Mouse (Mus musculus) liver, postnatal 0 days (tissue): ENCODE measurements at regions not wholly inside any gene's neighbourhood (a gene's known extent, or its start where the extent isn't known, plus 50 kb on each side); places are given as distances from the start of the nearest gene placed in this dataset.

Source experiments
- ATAC-seq: fragments of 200-750 bp; cut with Nextera tagmentation; 2 replicates; pipeline ENCODE4 v1.8.0; 2017; ENCODE audit warnings: mild to moderate bottlenecking, moderate library complexity
- DNase-seq: peaks from one replicate; pipeline ENCODE4 v3.0.0-alpha.2; 2016
- H3K27ac ChIP-seq: fragments of 300-500 bp; sonication (generic); 2 replicates; pipeline ENCODE4 v1.5.1; 2014; ENCODE audit warnings: antibody characterized with exemption, moderate library complexity, mild to moderate bottlenecking, low read depth
- H3K27me3 ChIP-seq: fragments of 300-500 bp; sonication (generic); 2 replicates; pipeline ENCODE4 v1.6.1; 2014; ENCODE audit warnings: low read length, control low read depth, mixed read lengths; ENCODE audit not compliant: insufficient read depth
- H3K36me3 ChIP-seq: fragments of 300-500 bp; sonication (generic); replicated peaks from 2 replicates; pipeline ENCODE4 v1.6.1; 2014; ENCODE audit warnings: mild to moderate bottlenecking, control low read depth, low read length, moderate library complexity, mixed read lengths; ENCODE audit not compliant: insufficient read depth
- H3K4me1 ChIP-seq: fragments of 300-500 bp; sonication (generic); 2 replicates; pipeline ENCODE4 v1.6.1; 2014; ENCODE audit warnings: antibody characterized with exemption, mild to moderate bottlenecking, control low read depth; ENCODE audit not compliant: insufficient read depth
- H3K4me2 ChIP-seq: fragments of 300-500 bp; sonication (generic); 2 replicates; pipeline ENCODE4 v1.6.1; 2014; ENCODE audit warnings: low read depth, mild to moderate bottlenecking, low read length, moderate library complexity, mixed read lengths
- H3K4me3 ChIP-seq: fragments of 300-500 bp; sonication (generic); 2 replicates; pipeline ENCODE4 v1.5.1; 2014; ENCODE audit warnings: low read depth, low read length
- H3K9ac ChIP-seq: fragments of 300-500 bp; sonication (generic); replicated peaks from 2 replicates; pipeline ENCODE4 v1.6.1; 2014; ENCODE audit warnings: mild to moderate bottlenecking, moderate library complexity
- H3K9me3 ChIP-seq: fragments of 300-500 bp; sonication (generic); 2 replicates; pipeline ENCODE4 v1.6.1; 2016; ENCODE audit warnings: mild to moderate bottlenecking, control low read depth, low read length, mixed read lengths
- CTCF ChIP-seq: sonication (generic); IDR thresholded peaks from 2 replicates; pipeline ENCODE4 v1.5.1; 2016; ENCODE audit warnings: antibody characterized with exemption, low read depth
- EP300 ChIP-seq: IDR thresholded peaks from 2 replicates; pipeline ENCODE4 v1.6.1; 2016; ENCODE audit warnings: antibody characterized with exemption, low read depth, mild to moderate bottlenecking
- WGBS: fragments of 180-500 bp; shearing (Covaris S2); extraction: QIAGEN DNeasy Blood & Tissue Kit; methylation state at CpG from one replicate; pipeline ENCODE4 v1.1.7; 2014; ENCODE audit not compliant: insufficient replicate concordance; 5-methylcytosine and 5-hydroxymethylcytosine counted together

- Histone ChIP-seq H3K27me3 (no peaks in the 10 kb centered on the region), H3K27ac (no peak overlapping the region), H3K4me3 (no peak overlapping the region), H3K9me3 (no peaks in the 10 kb centered on the region), H3K36me3 (no peaks in the 10 kb centered on the region), H3K9ac (no peak overlapping the region), H3K4me1 (no peaks in the 10 kb centered on the region), H3K4me2 (no peak overlapping the region)
- DNase-seq (peak; percentile 57), ATAC-seq (no peak)
- peak; percentile 81 for TF ChIP-seq CTCF
- TF ChIP-seq EP300: no peak
- 7% methylated on average over 5 of the region's 5 CpGs for WGBS
Measured at GRCm38 (mm10) chr4:125265575-125265974, 137.9 kb upstream of the Zc3h12a start.

DNA sequence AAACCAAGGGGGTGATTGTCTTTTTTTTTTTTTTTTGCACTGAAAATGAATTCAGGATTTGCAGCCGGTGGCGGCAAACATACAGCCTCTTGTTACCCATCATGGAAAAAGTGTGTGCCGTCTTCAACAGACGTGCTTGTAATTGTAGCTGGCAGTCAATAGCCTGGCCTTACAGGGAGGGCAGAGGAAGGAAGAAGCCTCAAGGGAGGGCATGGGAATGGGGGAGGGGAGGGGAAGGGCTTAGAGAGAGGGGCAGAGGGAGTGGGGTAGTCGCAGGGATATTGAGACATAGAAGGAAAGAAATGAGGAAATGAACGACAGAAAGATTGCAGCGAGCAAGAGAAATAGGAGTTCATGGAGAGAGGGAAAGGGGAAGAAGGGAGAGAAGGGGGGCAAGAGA, 137.4 kb upstream of the Zc3h12a start:
- Histone ChIP-seq H3K27ac (no peak overlapping the region), H3K27me3 (no peaks in the 10 kb centered on the region), H3K9me3 (no peaks in the 10 kb centered on the region), H3K4me1 (no peaks in the 10 kb centered on the region), H3K4me2 (no peak overlapping the region), H3K36me3 (no peaks in the 10 kb centered on the region), H3K4me3 (no peak overlapping the region), H3K9ac (no peak overlapping the region)
- DNase-seq: no peak
- ATAC-seq: no peak
- no peak for TF ChIP-seq CTCF
- TF ChIP-seq EP300: no peak
- WGBS: 44% methylated on average over 7 of the region's 7 CpGs

GRCm38 (mm10) chr4:125261547-125261946, 133.9 kb upstream of the Zc3h12a start:
- Histone ChIP-seq H3K4me1 (no peaks in the 10 kb centered on the region), H3K9me3 (no peaks in the 10 kb centered on the region), H3K4me2 (no peak overlapping the region), H3K4me3 (no peak overlapping the region), H3K27me3 (no peaks in the 10 kb centered on the region), H3K36me3 (no peaks in the 10 kb centered on the region), H3K9ac (no peak overlapping the region), H3K27ac (no peak overlapping the region)
- TF ChIP-seq EP300: no peak
- TF ChIP-seq CTCF: no peak
- WGBS: 67% methylated on average over 8 of the region's 8 CpGs
- ATAC-seq (no peak), DNase-seq (no peak)

GRCm38 (mm10) chr4:125259306-125259705, 131.7 kb upstream of the Zc3h12a start:
- H3K4me3 ChIP-seq: no peak overlapping the region
- ATAC-seq: no peak
- H3K9ac ChIP-seq: no peak overlapping the region
- H3K27me3 ChIP-seq: no peaks in the 10 kb centered on the region
- no peaks in the 10 kb centered on the region for H3K36me3 ChIP-seq
- H3K9me3 ChIP-seq: no peaks in the 10 kb centered on the region
- TF ChIP-seq CTCF (no peak), EP300 (no peak)
- WGBS: 43% methylated on average over 10 of the region's 10 CpGs
- no peak overlapping the region for H3K4me2 ChIP-seq
- no peaks in the 10 kb centered on the region for H3K4me1 ChIP-seq
- H3K27ac ChIP-seq: no peak overlapping the region
- no peak for DNase-seq

DNA sequence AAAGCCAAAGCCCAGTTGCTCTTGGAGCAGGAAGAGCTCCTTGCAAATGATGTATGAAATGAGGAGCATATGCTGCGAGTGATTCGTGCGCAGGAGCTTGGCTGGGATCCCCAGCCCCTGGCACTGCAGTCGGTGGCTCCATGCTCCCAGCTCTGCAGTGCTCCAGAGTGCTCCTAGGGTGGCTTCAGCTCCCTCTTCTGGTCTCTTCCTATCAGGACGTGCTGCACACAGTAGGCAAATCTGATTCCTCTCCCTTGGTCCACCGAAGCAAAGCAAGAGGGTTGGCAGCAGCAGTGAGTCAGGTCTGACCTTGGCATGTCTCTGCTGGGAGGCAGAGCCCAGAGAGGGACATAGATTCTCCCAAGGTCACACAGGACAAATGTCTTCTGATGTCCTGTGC, 130.3 kb upstream of the Zc3h12a start:
- H3K4me1 ChIP-seq: no peaks in the 10 kb centered on the region
- H3K27me3 ChIP-seq: no peaks in the 10 kb centered on the region
- no peak overlapping the region for H3K4me3 ChIP-seq
- H3K9ac ChIP-seq: no peak overlapping the region
- TF ChIP-seq CTCF (no peak), EP300 (no peak)
- H3K9me3 ChIP-seq: no peaks in the 10 kb centered on the region
- no peaks in the 10 kb centered on the region for H3K36me3 ChIP-seq
- no peak overlapping the region for H3K27ac ChIP-seq
- 47% methylated on average over 6 of the region's 6 CpGs for WGBS
- H3K4me2 ChIP-seq: no peak overlapping the region
- ATAC-seq (no peak), DNase-seq (no peak)

GRCm38 (mm10) chr4:125253161-125253560, 125.5 kb upstream of the Zc3h12a start:
- Histone ChIP-seq H3K36me3 (no peaks in the 10 kb centered on the region), H3K27ac (no peak overlapping the region), H3K27me3 (no peaks in the 10 kb centered on the region), H3K9me3 (no peaks in the 10 kb centered on the region), H3K9ac (no peak overlapping the region), H3K4me1 (no peaks in the 10 kb centered on the region), H3K4me3 (no peak overlapping the region), H3K4me2 (no peak overlapping the region)
- no peak for TF ChIP-seq EP300
- TF ChIP-seq CTCF: no peak
- DNase-seq (no peak), ATAC-seq (no peak)
- WGBS: 70% methylated on average over 3 of the region's 3 CpGs

GRCm38 (mm10) chr4:125252228-125252627, 124.6 kb upstream of the Zc3h12a start:
- WGBS: 58% methylated on average over 8 of the region's 8 CpGs

More at GRCm38 (mm10) chr4:125252228-125252627, 124.6 kb upstream of the Zc3h12a start:
- no peak overlapping the region for H3K4me3 ChIP-seq
- no peak overlapping the region for H3K9ac ChIP-seq
- ATAC-seq: no peak
- H3K27me3 ChIP-seq: no peaks in the 10 kb centered on the region
- H3K9me3 ChIP-seq: no peaks in the 10 kb centered on the region
- no peaks in the 10 kb centered on the region for H3K36me3 ChIP-seq
- no peaks in the 10 kb centered on the region for H3K4me1 ChIP-seq
- H3K27ac ChIP-seq: no peak overlapping the region
- no peak for DNase-seq
- no peak overlapping the region for H3K4me2 ChIP-seq
- no peak for TF ChIP-seq EP300
- TF ChIP-seq CTCF: no peak
